Mouse (Mus musculus) forebrain, embryonic 15.5 days (tissue): ENCODE measurements around the gene Gm35134. TPM values are rescaled to one million over a fixed set of nuclear protein-coding genes. Genes with fewer than 3 reads are reported as not detected.
"Not testable (repeated sequence)": the region's sequence is repeated elsewhere in the genome, so short reads cannot be mapped to it uniquely, and the experiment has no call there.

ENCODE experiments used
- ATAC-seq: fragments of 200-750 bp; cut with Nextera tagmentation; replicated peaks from 2 replicates; pipeline ENCODE4 v1.8.0; 2017; ENCODE audit warnings: mild to moderate bottlenecking, moderate TSS enrichment, moderate library complexity
- H3K27ac ChIP-seq: fragments of 300-500 bp; sonication (generic); replicated peaks from 2 replicates; pipeline ENCODE4 v1.5.1; 2015; ENCODE audit warnings: mild to moderate bottlenecking, inconsistent platforms
- H3K27me3 ChIP-seq: fragments of 300-500 bp; sonication (generic); 2 replicates; pipeline ENCODE4 v1.6.1; 2015; ENCODE audit warnings: inconsistent platforms
- H3K36me3 ChIP-seq: fragments of 300-500 bp; sonication (generic); 2 replicates; pipeline ENCODE4 v1.6.1; 2015; ENCODE audit warnings: mild to moderate bottlenecking, inconsistent platforms
- H3K4me1 ChIP-seq: fragments of 300-500 bp; sonication (generic); 2 replicates; pipeline ENCODE4 v1.6.1; 2015; ENCODE audit warnings: inconsistent platforms
- H3K4me2 ChIP-seq: fragments of 300-500 bp; sonication (generic); replicated peaks from 2 replicates; pipeline ENCODE4 v1.6.1; 2015; ENCODE audit warnings: mild to moderate bottlenecking, inconsistent platforms
- H3K4me3 ChIP-seq: fragments of 300-500 bp; sonication (generic); 2 replicates; pipeline ENCODE4 v1.5.1; 2015; ENCODE audit warnings: mild to moderate bottlenecking, inconsistent platforms
- H3K9ac ChIP-seq: fragments of 300-500 bp; sonication (generic); replicated peaks from 2 replicates; pipeline ENCODE4 v1.6.1; 2015; ENCODE audit warnings: mild to moderate bottlenecking, inconsistent platforms
- H3K9me3 ChIP-seq: fragments of 300-500 bp; sonication (generic); 2 replicates; pipeline ENCODE4 v1.6.1; 2016; ENCODE audit warnings: inconsistent platforms
- WGBS: fragments of 180-500 bp; shearing (Covaris S2); methylation state at CpG from one replicate; pipeline ENCODE4 v1.1.7; 2015; ENCODE audit warnings: mixed read lengths; 5-methylcytosine and 5-hydroxymethylcytosine counted together
- polyA plus RNA-seq: library from polyadenylated mRNA; unstranded; fragments of >200 nt; fragmentation: Nextera tagmentation; extraction: Ambion mirVana; gene quantifications from 2 replicates; pipeline ENCODE4 v1.2.1, GENCODE M21; 2015

Gene Gm35134
- polyA plus RNA-seq = not detected in 2 replicates

GRCm38 (mm10) chrY:19112707-19113106, at the start of gene Gm35134:
Gene Gm35134 (plus strand): TSS chrY:19113007.
- ATAC-seq, H3K9ac ChIP-seq, H3K4me3 ChIP-seq, H3K27ac ChIP-seq, H3K4me1 ChIP-seq, H3K4me2 ChIP-seq, H3K27me3 ChIP-seq, H3K9me3 ChIP-seq, H3K36me3 ChIP-seq: not testable (repeated sequence)
- no CpG with 5 or more reads among the region's 7 CpGs for WGBS
